Mouse (Mus musculus): ENCODE measurements at regions not wholly inside any gene's neighbourhood (a gene's known extent, or its start where the extent isn't known, plus 50 kb on each side); places are given as distances from the start of the nearest gene placed in this dataset.
A peak's percentile ranks its signal among the peaks of the same experiment; 100 is the strongest.

DNA sequence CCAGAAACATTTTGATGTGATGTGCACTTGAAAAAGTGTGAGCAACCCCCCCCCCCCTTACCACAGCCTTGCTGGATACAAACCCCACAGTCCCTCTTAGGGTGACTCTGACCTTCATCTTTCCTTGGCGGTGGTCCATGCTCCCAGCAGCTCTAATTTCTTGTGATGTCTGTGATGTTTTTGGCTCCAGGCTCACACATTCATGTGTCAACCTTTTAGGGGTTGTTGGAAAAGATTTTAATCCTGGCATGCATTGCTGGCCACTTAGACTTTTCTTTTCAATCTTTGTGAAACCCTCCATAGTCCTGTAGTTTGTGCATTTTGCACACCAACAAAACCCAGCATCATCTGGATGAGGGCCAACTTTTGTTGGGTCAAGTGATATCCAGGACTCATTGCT, 134.9 kb upstream of the Igfbp3 start:
- DNase-seq (ENCODE audit: low read depth, low spot score) = no peak

DNA sequence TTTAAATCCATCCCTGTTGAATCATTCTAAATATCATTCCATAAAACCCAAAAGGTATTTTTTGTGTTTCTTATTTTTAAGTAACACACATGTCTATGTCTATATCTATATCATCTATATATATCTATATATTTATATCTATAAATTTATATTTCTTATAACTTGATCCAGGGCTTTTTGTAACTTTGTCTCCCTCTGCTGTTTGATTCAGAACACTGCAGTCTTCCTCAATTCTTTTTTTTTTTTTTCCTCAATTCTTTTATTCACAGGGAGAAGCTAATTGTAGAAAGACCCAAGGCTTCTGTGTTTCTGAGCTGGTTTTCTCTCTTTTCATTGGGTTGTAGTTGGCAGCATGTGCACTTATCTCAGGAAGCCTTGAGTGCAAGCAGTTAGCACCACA, 124.1 kb upstream of the Igfbp3 start:
- no peak for DNase-seq (ENCODE audit: low read depth, low spot score)

DNA sequence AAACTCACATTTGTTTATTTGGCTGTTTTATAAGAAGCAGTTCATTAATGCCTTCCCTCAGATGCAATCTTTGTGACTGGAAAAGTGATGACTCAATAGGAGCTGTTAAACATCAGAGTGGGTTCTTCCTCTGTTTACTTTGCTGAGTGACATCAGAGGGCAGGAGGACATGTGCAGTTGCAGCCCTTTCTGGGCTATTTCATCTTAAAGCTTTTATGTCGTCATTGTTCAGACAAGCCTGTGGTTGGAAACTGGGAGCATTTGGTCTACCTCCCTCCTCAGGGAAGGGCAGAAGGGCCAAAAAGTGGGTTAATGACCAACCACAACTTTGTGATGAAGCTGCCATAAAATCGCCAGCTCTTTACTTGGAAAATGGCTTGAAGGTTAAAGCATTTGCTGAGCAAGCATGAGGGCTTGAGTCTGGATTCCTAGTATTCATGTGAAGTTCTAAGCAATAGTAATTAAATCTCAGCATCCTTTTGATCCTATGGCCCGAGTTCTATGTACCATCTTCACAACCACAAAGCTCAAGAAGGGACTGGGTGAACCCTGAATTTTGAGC, 103.8 kb upstream of the Igfbp3 start:
- no peak for DNase-seq (ENCODE audit: low read depth, low spot score)

DNA sequence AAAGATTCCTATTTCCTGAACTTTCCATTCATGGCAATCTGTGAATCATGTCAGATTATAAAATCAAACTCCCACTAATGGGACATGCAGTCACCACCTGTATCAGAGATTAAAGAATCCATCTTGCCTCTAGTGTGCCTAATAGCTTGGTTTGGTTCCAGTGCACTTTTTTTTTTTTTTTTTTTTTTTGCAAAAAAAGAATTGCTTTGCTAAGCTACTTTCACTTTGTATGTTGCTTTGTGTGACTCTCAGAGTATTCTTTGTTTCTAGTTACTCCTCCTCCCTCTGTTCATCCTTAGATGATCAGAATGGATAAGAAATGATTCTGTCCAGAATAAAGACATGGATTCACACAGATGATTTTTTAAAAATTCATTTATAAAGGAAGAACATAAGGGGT, 82.5 kb upstream of the Igfbp3 start:
- no peak for DNase-seq (ENCODE audit: low read depth, low spot score)

DNA sequence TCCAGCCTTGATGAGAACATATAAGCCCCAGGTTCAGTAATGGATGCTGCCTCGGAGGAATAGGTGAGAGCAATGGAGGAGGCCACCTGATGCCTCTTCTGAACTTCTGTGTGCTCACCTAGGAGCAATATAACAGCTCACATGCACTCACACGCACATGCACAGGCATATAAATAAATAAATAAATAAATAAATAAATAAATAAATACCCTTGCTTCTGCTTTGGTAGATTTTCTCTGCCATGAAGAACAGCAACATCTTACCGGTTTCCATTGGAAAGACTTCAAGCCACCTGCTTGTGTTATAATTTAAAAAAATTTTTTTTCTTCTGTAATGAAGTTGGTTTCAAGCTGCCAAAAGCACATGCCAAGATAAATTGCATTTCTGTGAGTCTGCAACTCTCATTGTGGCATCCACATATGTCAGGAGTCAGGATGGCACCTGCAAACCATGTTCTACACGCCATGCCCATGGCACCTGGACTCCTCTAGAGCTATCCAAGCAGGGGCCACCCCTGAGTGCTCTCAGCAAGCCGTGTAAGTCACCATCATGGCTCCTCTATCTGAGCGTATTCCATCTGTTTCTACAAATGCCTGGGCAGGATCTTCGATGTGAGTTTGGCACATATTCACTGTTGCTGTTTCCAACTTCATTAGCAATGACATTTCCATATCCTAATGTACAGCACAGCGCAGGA, 75.7 kb upstream of the Igfbp3 start:
- peak; percentile 55 for DNase-seq (ENCODE audit: low read depth, low spot score)

DNA sequence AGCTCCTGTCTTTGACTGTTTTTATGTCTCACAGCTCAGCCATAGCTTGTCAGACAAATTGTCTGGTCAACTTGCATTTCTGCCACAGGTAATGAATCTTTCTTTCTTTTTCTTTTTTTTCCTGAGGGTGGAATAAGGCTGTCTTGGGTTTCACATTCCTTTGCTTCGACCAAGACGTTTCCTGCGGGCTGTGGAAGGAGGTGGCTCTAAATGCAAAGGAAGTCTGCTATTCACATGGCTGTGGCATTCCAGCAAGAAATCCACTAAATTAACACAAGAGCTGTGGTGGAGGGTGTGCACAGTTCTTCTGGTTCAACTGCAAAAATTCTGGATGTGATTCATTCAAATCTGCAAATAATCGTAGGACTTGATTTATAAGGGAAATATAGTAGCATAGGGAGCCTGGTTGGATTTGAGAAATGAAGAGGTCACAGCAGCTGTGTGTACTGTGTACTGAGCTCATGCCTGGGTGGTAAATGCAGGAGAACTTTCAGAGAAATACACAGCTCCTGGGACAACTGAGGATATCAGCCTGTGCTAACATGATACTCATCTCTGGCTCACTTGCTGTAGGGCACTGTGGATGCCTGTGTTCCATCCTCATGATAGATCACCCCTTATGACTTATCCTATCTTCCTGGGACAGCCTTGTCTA, 71.2 kb upstream of the Igfbp3 start:
- no peak for DNase-seq (ENCODE audit: low read depth, low spot score)

DNA sequence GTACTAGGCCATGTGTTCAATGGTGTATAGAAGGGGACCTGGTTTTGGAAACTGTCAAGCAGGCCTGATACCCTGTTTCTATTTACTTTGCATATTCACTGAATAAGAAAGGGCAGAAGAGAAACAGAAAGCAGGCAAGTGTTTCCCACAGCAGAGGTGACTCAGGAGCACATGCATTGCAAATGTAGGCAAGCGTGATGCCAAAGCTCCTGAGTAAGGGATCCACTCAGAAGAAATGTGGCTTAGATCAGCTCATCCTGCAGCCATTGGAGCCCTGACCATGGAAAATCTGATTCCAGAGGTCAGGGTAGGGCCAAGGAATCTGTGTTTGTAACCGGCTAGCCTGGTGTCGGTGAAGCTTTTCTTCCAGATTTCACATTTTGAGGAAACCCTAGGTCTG, 69.3 kb upstream of the Igfbp3 start:
- no peak for DNase-seq (ENCODE audit: low read depth, low spot score)

DNA sequence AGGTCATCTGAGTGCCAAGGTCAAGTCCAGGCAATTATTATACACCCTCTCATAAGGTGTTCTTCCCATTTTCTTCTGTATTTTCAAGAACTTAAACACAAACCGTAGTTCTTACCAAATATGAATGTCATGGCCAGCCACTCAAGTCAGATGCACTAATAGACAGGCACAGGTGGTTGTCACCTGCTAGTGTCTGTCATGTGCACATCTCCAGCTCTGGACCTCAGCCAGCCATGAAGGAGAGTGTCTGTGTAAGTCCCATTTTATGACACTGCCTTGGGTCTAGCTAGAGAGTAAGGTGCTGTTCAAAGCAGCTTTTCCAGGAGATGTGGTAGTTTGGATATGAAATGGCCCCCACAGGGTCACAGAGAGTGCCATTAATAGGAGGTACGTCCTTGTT, 68.5 kb upstream of the Igfbp3 start:
- no peak for DNase-seq (ENCODE audit: low read depth, low spot score)

DNA sequence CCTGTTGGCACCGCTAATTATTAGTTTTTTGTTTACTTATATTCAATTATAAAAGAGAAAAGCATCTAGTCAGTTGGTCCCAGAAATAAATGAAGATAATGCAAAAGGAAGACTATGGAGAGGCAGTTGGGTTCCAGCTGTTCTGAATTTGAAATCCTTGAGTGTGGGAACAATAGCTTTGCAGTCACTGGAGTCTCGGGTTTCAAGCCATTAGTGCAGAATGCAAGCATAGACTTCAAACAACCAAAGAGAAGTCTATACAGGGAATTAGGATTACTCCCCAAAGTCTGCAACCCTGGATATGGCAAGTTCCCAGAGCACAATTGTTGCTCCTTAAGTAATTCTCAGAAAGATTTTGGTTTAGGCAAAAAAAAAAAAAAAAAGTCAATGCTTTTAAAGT, 67.9 kb upstream of the Igfbp3 start:
- DNase-seq (ENCODE audit: low read depth, low spot score) = no peak

DNA sequence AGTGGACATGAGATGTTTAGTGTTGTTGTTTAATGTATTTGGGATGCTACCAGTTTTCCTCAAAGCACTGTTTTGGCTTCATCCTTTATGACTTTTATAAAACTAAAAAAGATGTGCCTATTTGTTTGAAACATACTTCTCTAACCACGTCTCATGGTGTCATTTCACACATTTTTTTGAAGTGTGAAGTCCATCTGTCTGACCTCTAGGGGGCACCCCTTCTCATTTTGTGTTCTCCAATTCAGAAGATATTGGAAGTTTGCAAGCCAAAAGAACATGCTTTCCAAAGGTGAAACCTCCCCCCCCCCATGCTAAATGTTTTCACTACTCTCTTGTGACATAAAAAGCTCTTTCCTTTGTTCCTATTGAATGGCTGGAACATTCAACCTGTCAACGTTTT, 66.2 kb upstream of the Igfbp3 start:
- no peak for DNase-seq (ENCODE audit: low read depth, low spot score)

DNA sequence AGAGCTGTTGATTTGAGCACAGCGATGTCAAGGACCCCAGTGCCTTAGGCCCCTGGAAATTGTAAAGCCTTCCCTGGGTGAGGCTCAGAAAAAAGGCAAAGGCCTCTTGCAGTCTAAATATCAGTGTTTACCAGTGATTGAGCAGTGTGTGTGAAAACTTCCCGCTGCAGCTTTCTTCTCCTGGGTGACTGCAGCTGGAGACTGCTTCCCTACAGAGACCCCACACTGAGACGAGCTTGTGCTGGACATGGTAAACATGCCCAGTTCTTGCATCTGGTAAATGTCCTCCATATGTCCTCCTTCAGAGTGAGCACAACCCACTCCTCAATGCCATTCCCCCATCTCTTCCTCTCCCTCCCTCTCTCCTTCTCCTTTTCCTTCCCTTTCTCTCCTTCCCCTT, 58.8 kb upstream of the Igfbp3 start:
- no peak for DNase-seq (ENCODE audit: low read depth, low spot score)

DNA sequence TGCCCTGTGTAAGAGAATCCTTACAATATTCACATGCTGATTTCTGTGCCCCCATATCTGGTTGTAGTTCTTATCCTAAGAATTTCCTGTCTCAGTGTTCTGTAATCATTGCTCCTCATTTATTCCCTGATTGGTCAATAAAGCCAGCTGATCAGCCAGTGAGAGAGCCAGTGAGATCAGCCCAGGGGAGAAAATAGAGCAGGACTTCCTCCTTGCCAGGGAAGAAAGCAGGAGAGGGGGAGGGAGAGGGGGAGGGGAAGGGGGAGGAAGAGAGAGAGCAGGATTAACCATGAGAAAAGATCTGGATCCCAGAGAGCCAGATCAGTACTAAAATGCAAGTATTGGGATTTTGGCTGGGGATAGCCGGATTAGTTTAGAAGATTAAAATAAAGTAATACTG, 57.2 kb upstream of the Igfbp3 start:
- no peak for DNase-seq (ENCODE audit: low read depth, low spot score)

DNA sequence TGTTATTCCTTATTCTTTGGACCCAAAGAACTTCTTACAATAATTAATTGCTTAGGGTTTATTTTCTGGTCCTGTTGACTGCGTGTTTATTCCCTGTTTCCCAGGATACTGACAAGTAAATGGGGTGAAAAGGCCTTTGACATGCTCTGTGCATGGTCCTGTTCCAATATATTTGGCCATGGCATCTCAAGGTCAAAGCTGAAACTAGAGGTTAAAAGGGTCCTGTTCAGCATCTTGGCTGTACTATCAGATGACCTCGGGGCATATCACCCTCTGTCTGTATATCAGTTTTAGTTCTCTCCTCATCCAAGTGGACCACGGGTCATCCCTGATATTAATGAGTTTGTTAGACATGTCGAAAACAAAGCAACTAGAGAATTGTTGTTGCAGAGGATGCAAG, 50.2 kb upstream of the Igfbp3 start:
- no peak for DNase-seq (ENCODE audit: low read depth, low spot score)
